Mouse (Mus musculus) liver, embryonic 13.5 days (tissue): ENCODE results near the gene Gm1604a. TPM values are rescaled to one million over a fixed set of nuclear protein-coding genes. Genes with fewer than 3 reads are reported as not detected.
"Not testable (repeated sequence)": the region's sequence is repeated elsewhere in the genome, so short reads cannot be mapped to it uniquely, and the experiment has no call there.

Experiments used
- ATAC-seq: fragments of 200-750 bp; cut with Nextera tagmentation; 2 replicates; pipeline ENCODE4 v1.8.0; 2017; ENCODE audit warnings: low read depth, mild to moderate bottlenecking, moderate number of reproducible peaks, moderate library complexity
- DNase-seq: peaks from one replicate; pipeline ENCODE4 v3.0.0; 2022
- H3K27ac ChIP-seq: fragments of 300-500 bp; sonication (generic); 2 replicates; pipeline ENCODE4 v1.5.1; 2015; ENCODE audit warnings: moderate library complexity, mild to moderate bottlenecking, inconsistent platforms
- H3K27me3 ChIP-seq: fragments of 300-500 bp; sonication (generic); 2 replicates; pipeline ENCODE4 v1.6.1; 2015; ENCODE audit warnings: mild to moderate bottlenecking, inconsistent platforms
- H3K36me3 ChIP-seq: fragments of 300-500 bp; sonication (generic); 2 replicates; pipeline ENCODE4 v1.6.1; 2015; ENCODE audit warnings: mild to moderate bottlenecking, inconsistent platforms
- H3K4me1 ChIP-seq: fragments of 300-500 bp; sonication (generic); replicated peaks from 2 replicates; pipeline ENCODE4 v1.6.1; 2015; ENCODE audit warnings: inconsistent platforms
- H3K4me2 ChIP-seq: fragments of 300-500 bp; sonication (generic); 2 replicates; pipeline ENCODE4 v1.6.1; 2015; ENCODE audit warnings: inconsistent platforms, mild to moderate bottlenecking, moderate library complexity
- H3K4me3 ChIP-seq: fragments of 300-500 bp; sonication (generic); replicated peaks from 2 replicates; pipeline ENCODE4 v1.5.1; 2015; ENCODE audit warnings: mild to moderate bottlenecking, inconsistent platforms
- H3K9ac ChIP-seq: fragments of 300-500 bp; sonication (generic); 2 replicates; pipeline ENCODE4 v1.6.1; 2015; ENCODE audit warnings: mild to moderate bottlenecking, inconsistent platforms
- H3K9me3 ChIP-seq: fragments of 300-500 bp; sonication (generic); replicated peaks from 2 replicates; pipeline ENCODE4 v1.6.1; 2016; ENCODE audit warnings: inconsistent platforms
- WGBS: fragments of 180-500 bp; shearing (Covaris S2); methylation state at CpG from one replicate; pipeline ENCODE4 v1.1.7; 2015; ENCODE audit not compliant: insufficient replicate concordance; 5-methylcytosine and 5-hydroxymethylcytosine counted together
- polyA plus RNA-seq: library from polyadenylated mRNA; unstranded; fragments of >200 nt; fragmentation: Nextera tagmentation; extraction: Ambion mirVana; gene quantifications from 2 replicates; pipeline ENCODE4 v1.2.1, GENCODE M21; 2015

Gm1604a gene
- polyA plus RNA-seq, 1 experiment from 2014 or later = not detected

- not testable (repeated sequence) for H3K9me3 ChIP-seq, H3K27ac ChIP-seq, H3K27me3 ChIP-seq, H3K4me2 ChIP-seq, H3K36me3 ChIP-seq, H3K9ac ChIP-seq, DNase-seq, ATAC-seq, H3K4me3 ChIP-seq, H3K4me1 ChIP-seq
- 51% methylated on average over 8 of the region's 10 CpGs for WGBS
These were observed 101.1 kb downstream of the Gm1604a start for GRCm38 (mm10) chr17:7126475-7126874.

GRCm38 (mm10) chr17:7134002-7134401 is 108.6 kb downstream of the Gm1604a start:
- not testable (repeated sequence) for H3K36me3 ChIP-seq

GRCm38 (mm10) chr17:7135277-7135676 is 109.9 kb downstream of the Gm1604a start:
- 73% methylated on average over 7 of the region's 8 CpGs for WGBS
- not testable (repeated sequence) for H3K27ac ChIP-seq, H3K27me3 ChIP-seq, DNase-seq, H3K4me1 ChIP-seq, H3K9ac ChIP-seq, ATAC-seq, H3K36me3 ChIP-seq, H3K4me3 ChIP-seq, H3K9me3 ChIP-seq, H3K4me2 ChIP-seq

More at GRCm38 (mm10) chr17:7134002-7134401, 108.6 kb downstream of the Gm1604a start:
- not testable (repeated sequence) for H3K4me1 ChIP-seq, ATAC-seq, H3K9ac ChIP-seq, H3K9me3 ChIP-seq, DNase-seq, H3K4me2 ChIP-seq, H3K4me3 ChIP-seq, H3K27ac ChIP-seq, H3K27me3 ChIP-seq
- WGBS = no CpG with 5 or more reads among the region's 7 CpGs

Other genes starting within 250 kb of the Gm1604a start
- gene Ezr, start 242.8 kb upstream of the Gm1604a start, polyA plus RNA-seq = 55.6 and 63.1 TPM in 2 replicates
- 13.7 and 17.2 TPM in 2 replicates for gene Rsph3b, start 76.9 kb upstream of the Gm1604a start, polyA plus RNA-seq
- gene Tagap1, start 64.4 kb upstream of the Gm1604a start, polyA plus RNA-seq = 13.7 and 15.2 TPM in 2 replicates
- 101 and 107 TPM in 2 replicates for gene Rnaset2b, start 54.9 kb upstream of the Gm1604a start, polyA plus RNA-seq
- 0.09 TPM in 1 of 2 replicates, not detected in the other for gene Gm49721, start 46.7 kb upstream of the Gm1604a start, polyA plus RNA-seq
- gene Rps6ka2, start 144.5 kb downstream of the Gm1604a start, polyA plus RNA-seq = 1.6 and 1.7 TPM in 2 replicates